Mouse (Mus musculus) MEL (cell line): ENCODE data around the gene Rbm45. TPM values are rescaled to one million over a fixed set of nuclear protein-coding genes. Genes with fewer than 3 reads are reported as not detected.

Experiments used
- DNase-seq: peaks from one replicate; pipeline ENCODE4 v3.0.0; 2011; ENCODE audit warnings: low read depth, low spot score
- H3K27ac ChIP-seq: 2 replicates; pipeline ENCODE4 v1.5.1; 2012; ENCODE audit warnings: low read depth, mild to moderate bottlenecking, control low read depth, low read length, moderate library complexity; ENCODE audit not compliant: control insufficient read depth
- H3K27me3 ChIP-seq, 2 experiments: fragments of 150-350 bp in 1 of 2; sonication (generic) in 1 of 2; 2 replicates each; pipeline ENCODE4 v1.6.1; 2012; ENCODE audit warnings: low read length in 2 of 2, mild to moderate bottlenecking in 2 of 2, improper control_type of control experiment in 1 of 2, moderate library complexity in 1 of 2; ENCODE audit not compliant: insufficient read depth in 2 of 2, control insufficient read depth in 1 of 2
- H3K36me3 ChIP-seq, 2 experiments: 2 replicates each; pipeline ENCODE4 v1.6.1; 2012 to 2014; ENCODE audit warnings: low read length in 2 of 2, improper control_type of control experiment in 1 of 2, inconsistent platforms in 1 of 2, mild to moderate bottlenecking in 1 of 2; ENCODE audit not compliant: insufficient read depth in 2 of 2, control insufficient read depth in 1 of 2
- H3K4me1 ChIP-seq, 2 experiments: fragments of 150-350 bp in 1 of 2; sonication (generic) in 1 of 2; 2 replicates each; pipeline ENCODE4 v1.6.1; 2012; ENCODE audit warnings: low read length in 2 of 2, improper control_type of control experiment in 1 of 2, mild to moderate bottlenecking in 1 of 2; ENCODE audit not compliant: insufficient read depth in 2 of 2, control insufficient read depth in 1 of 2
- H3K4me3 ChIP-seq, 2 experiments: fragments of 150-350 bp in 1 of 2; sonication (generic) in 1 of 2; 2 replicates each; pipeline ENCODE4 v1.5.1; 2012; ENCODE audit warnings: low read depth in 2 of 2, low read length in 2 of 2, mild to moderate bottlenecking in 2 of 2, moderate library complexity in 2 of 2, control low read depth in 1 of 2, improper control_type of control experiment in 1 of 2; ENCODE audit not compliant: control insufficient read depth in 1 of 2, insufficient read depth in 1 of 2
- H3K79me2 ChIP-seq: 2 replicates; pipeline ENCODE4 v1.6.1; 2012; ENCODE audit warnings: mild to moderate bottlenecking, low read length, moderate library complexity; ENCODE audit not compliant: control insufficient read depth, poor library complexity, insufficient read depth
- H3K9ac ChIP-seq: 2 replicates; pipeline ENCODE4 v1.6.1; 2012; ENCODE audit warnings: low read depth, mild to moderate bottlenecking, control low read depth, low read length, moderate library complexity; ENCODE audit not compliant: control insufficient read depth, poor library complexity, severe bottlenecking
- H3K9me3 ChIP-seq: fragments of 150-350 bp; sonication (generic); replicated peaks from 2 replicates; pipeline ENCODE4 v1.6.1; 2012; ENCODE audit warnings: mild to moderate bottlenecking, low read length, improper control_type of control experiment, moderate library complexity; ENCODE audit not compliant: insufficient read depth
- CHD2 ChIP-seq: IDR thresholded peaks from 2 replicates; pipeline ENCODE4 v1.6.1; 2011; ENCODE audit warnings: low read length, improper control_type of control experiment
- CTCF ChIP-seq, 3 experiments: IDR thresholded peaks in 2 of 3; conservative IDR thresholded peaks in 1 of 3; 2 replicates each; pipeline ENCODE4 v1.5.1; 2011 to 2012; ENCODE audit warnings: low read length in 3 of 3, low read depth in 2 of 3, mild to moderate bottlenecking in 2 of 3, improper control_type of control experiment in 1 of 3, inconsistent platforms in 1 of 3, mixed read lengths in 1 of 3, moderate library complexity in 1 of 3; ENCODE audit not compliant: control insufficient read depth in 1 of 3, insufficient read depth in 1 of 3, poor library complexity in 1 of 3, severe bottlenecking in 1 of 3
- GATA1 ChIP-seq: IDR thresholded peaks from 2 replicates; pipeline ENCODE4 v1.6.1; 2011; ENCODE audit warnings: low read depth, low read length, improper control_type of control experiment
- HCFC1 ChIP-seq: IDR thresholded peaks from 2 replicates; pipeline ENCODE4 v1.6.1; 2012; ENCODE audit warnings: low read depth, mild to moderate bottlenecking, inconsistent platforms, low read length, improper control_type of control experiment, moderate library complexity
- JUND ChIP-seq: IDR thresholded peaks from 2 replicates; pipeline ENCODE4 v1.6.1; 2011; ENCODE audit warnings: low read depth, mild to moderate bottlenecking, improper control_type of control experiment, low read length
- KAT2A ChIP-seq: conservative IDR thresholded peaks from 2 replicates; pipeline ENCODE4 v1.6.1; 2012; ENCODE audit warnings: low read depth, low read length, improper control_type of control experiment, inconsistent platforms
- MAFK ChIP-seq: IDR thresholded peaks from 2 replicates; pipeline ENCODE4 v1.6.1; 2011; ENCODE audit warnings: low read depth, mild to moderate bottlenecking, low read length, improper control_type of control experiment, borderline replicate concordance
- MAZ ChIP-seq: IDR thresholded peaks from 2 replicates; pipeline ENCODE4 v1.6.1; 2012; ENCODE audit warnings: low read depth, mild to moderate bottlenecking, inconsistent platforms, low read length, improper control_type of control experiment
- MEF2A ChIP-seq: IDR thresholded peaks from 2 replicates; pipeline ENCODE4 v1.6.1; 2014; ENCODE audit warnings: low read depth, mild to moderate bottlenecking, inconsistent platforms, low read length, improper control_type of control experiment; ENCODE audit not compliant: poor library complexity, insufficient replicate concordance, severe bottlenecking; ENCODE audit errors: extremely low read depth
- MXI1 ChIP-seq: IDR thresholded peaks from 2 replicates; pipeline ENCODE4 v1.6.1; 2011; ENCODE audit warnings: mild to moderate bottlenecking, low read depth, low read length, improper control_type of control experiment
- NRF1 ChIP-seq: IDR thresholded peaks from 2 replicates; pipeline ENCODE4 v1.6.1; 2014; ENCODE audit warnings: low read depth, mild to moderate bottlenecking, inconsistent platforms, low read length, improper control_type of control experiment, moderate library complexity; ENCODE audit not compliant: poor library complexity, insufficient read depth, severe bottlenecking
- POLR2A ChIP-seq, 2 experiments: IDR thresholded peaks; 2 replicates each; pipeline ENCODE4 v1.6.1; 2011 to 2012; ENCODE audit warnings: low read length in 2 of 2, mild to moderate bottlenecking in 2 of 2, control low read depth in 1 of 2, improper control_type of control experiment in 1 of 2, low read depth in 1 of 2, moderate library complexity in 1 of 2; ENCODE audit not compliant: control insufficient read depth in 1 of 2, insufficient read depth in 1 of 2, poor library complexity in 1 of 2
- POLR2AphosphoS2 ChIP-seq: IDR thresholded peaks from 2 replicates; pipeline ENCODE4 v1.6.1; 2011; ENCODE audit warnings: low read length, improper control_type of control experiment
- POLR2AphosphoS5 ChIP-seq: IDR thresholded peaks from 2 replicates; pipeline ENCODE4 v1.6.1; 2012; ENCODE audit warnings: low read depth, borderline replicate concordance, mild to moderate bottlenecking, inconsistent platforms, low read length, moderate library complexity, mixed read lengths
- RAD21 ChIP-seq: IDR thresholded peaks from 2 replicates; pipeline ENCODE4 v1.6.1; 2011; ENCODE audit warnings: mild to moderate bottlenecking, low read depth, low read length, improper control_type of control experiment
- SIN3A ChIP-seq: IDR thresholded peaks from 2 replicates; pipeline ENCODE4 v1.6.1; 2012; ENCODE audit warnings: low read length, improper control_type of control experiment, inconsistent platforms
- SMC3 ChIP-seq: IDR thresholded peaks from 2 replicates; pipeline ENCODE4 v1.6.1; 2011; ENCODE audit warnings: low read depth, low read length, improper control_type of control experiment
- TAL1 ChIP-seq: IDR thresholded peaks from 2 replicates; pipeline ENCODE4 v1.6.1; 2012; ENCODE audit warnings: mild to moderate bottlenecking, inconsistent platforms, low read length, moderate library complexity, mixed read lengths
- TBP ChIP-seq: IDR thresholded peaks from 2 replicates; pipeline ENCODE4 v1.8.0; 2011; ENCODE audit warnings: low read depth, low read length, improper control_type of control experiment
- TCF12 ChIP-seq: IDR thresholded peaks from 2 replicates; pipeline ENCODE4 v1.6.1; 2014; ENCODE audit warnings: low read depth, mild to moderate bottlenecking, inconsistent platforms, low read length, improper control_type of control experiment, moderate library complexity
- UBTF ChIP-seq: IDR thresholded peaks from 2 replicates; pipeline ENCODE4 v1.6.1; 2012; ENCODE audit warnings: low read depth, mild to moderate bottlenecking, inconsistent platforms, low read length, improper control_type of control experiment, moderate library complexity, borderline replicate concordance; ENCODE audit not compliant: insufficient read depth
- USF2 ChIP-seq, 2 experiments: IDR thresholded peaks; 2 replicates each; pipeline ENCODE4 v1.6.1; 2011 to 2012; ENCODE audit warnings: improper control_type of control experiment in 2 of 2, low read length in 2 of 2, borderline replicate concordance in 1 of 2, inconsistent platforms in 1 of 2, low read depth in 1 of 2, mild to moderate bottlenecking in 1 of 2; ENCODE audit not compliant: insufficient read depth in 1 of 2
- ZC3H11A ChIP-seq: IDR thresholded peaks from 2 replicates; pipeline ENCODE4 v1.6.1; 2012; ENCODE audit warnings: low read depth, mild to moderate bottlenecking, inconsistent platforms, low read length, improper control_type of control experiment
- ZKSCAN1 ChIP-seq: IDR thresholded peaks from 2 replicates; pipeline ENCODE4 v1.6.1; 2012; ENCODE audit warnings: low read depth, mild to moderate bottlenecking, inconsistent platforms, low read length, improper control_type of control experiment, moderate library complexity
- ZMIZ1 ChIP-seq: IDR thresholded peaks from 2 replicates; pipeline ENCODE4 v1.6.1; 2012; ENCODE audit warnings: low read depth, mild to moderate bottlenecking, inconsistent platforms, low read length, improper control_type of control experiment, moderate library complexity
- ZNF384 ChIP-seq: IDR thresholded peaks from 2 replicates; pipeline ENCODE4 v1.6.1; 2012; ENCODE audit warnings: low read depth, mild to moderate bottlenecking, inconsistent platforms, low read length, improper control_type of control experiment
- polyA plus RNA-seq, 2 experiments: library from polyadenylated mRNA; stranded (reverse) in 1 of 2; unstranded in 1 of 2; fragments of >175 nt in 1 of 2; fragments of >200 nt in 1 of 2; gene quantifications; 2 replicates each; pipeline versions ENCODE4 v1.2.1 to v1.2.4; 2012; ENCODE audit warnings: low replicate concordance in 2 of 2, low read depth in 1 of 2; ENCODE audit not compliant: insufficient read length in 2 of 2, insufficient read depth in 1 of 2, missing spikeins in 1 of 2
- total RNA-seq: library from RNA; depleted of rRNA; stranded (reverse); fragments of 300-350 nt; gene quantifications from 2 replicates; pipeline ENCODE4 v1.2.3, GENCODE M21; 2012

The Rbm45 gene
- total and polyA plus RNA-seq, 3 experiments, result 38.8 to 39.4 TPM; not detected in 1

GRCm38 (mm10) chr2:76409526-76409925 lies 39.7 kb downstream of the Rbm45 start:
- no peaks in the 10 kb centered on the region for H3K9me3 ChIP-seq
- H3K36me3 ChIP-seq, result no peaks in the 10 kb centered on the region
- H3K27me3 ChIP-seq, result peaks cover 0 to under 1% of the 10 kb centered on the region in 2 experiments; a peak in 2 of 4 replicates
- no peak overlapping the region for H3K4me3 ChIP-seq
- H3K79me2 ChIP-seq, result no peaks in the 10 kb centered on the region
- H3K9ac ChIP-seq, result no peak overlapping the region
- no peak overlapping the region for H3K27ac ChIP-seq
- H3K4me1 ChIP-seq, result no peaks in the 10 kb centered on the region
- no peak for TF ChIP-seq MXI1
- TF ChIP-seq RAD21, result no peak
- TF ChIP-seq ZKSCAN1, result no peak
- no peak for TF ChIP-seq JUND
- no peak for TF ChIP-seq ZMIZ1
- no peak for TF ChIP-seq HCFC1
- TF ChIP-seq ZC3H11A, result no peak
- TF ChIP-seq TBP, result no peak
- TF ChIP-seq POLR2AphosphoS5, result no peak
- no peak for TF ChIP-seq CTCF (IDR thresholded peaks at IDR 0.05 in 2 of 3, conservative IDR thresholded peaks at IDR 0.05 in 1 of 3; ENCODE audit: control insufficient read depth in 1 of 3, insufficient read depth in 1 of 3, low read depth in 2 of 3, low read length in 3 of 3, poor library complexity in 1 of 3, severe bottlenecking in 1 of 3)
- TF ChIP-seq MEF2A, result no peak
- TF ChIP-seq SMC3, result no peak
- no peak for TF ChIP-seq CHD2
- no peak for TF ChIP-seq TAL1
- no peak for TF ChIP-seq POLR2AphosphoS2
- no peak for TF ChIP-seq KAT2A
- TF ChIP-seq, all 39 proteins: peak for 0
- DNase-seq, result no peak

GRCm38 (mm10) chr2:76409986-76410385 lies 40.2 kb downstream of the Rbm45 start:
- no peaks in the 10 kb centered on the region for H3K9me3 ChIP-seq
- no peaks in the 10 kb centered on the region for H3K79me2 ChIP-seq
- no peak overlapping the region for H3K27ac ChIP-seq
- no peaks in the 10 kb centered on the region for H3K4me1 ChIP-seq
- no peak for DNase-seq
- no peaks in the 10 kb centered on the region for H3K36me3 ChIP-seq
- TF ChIP-seq MAFK (no peak), NRF1 (no peak), POLR2A (IDR thresholded peaks at IDR 0.05; ENCODE audit: control insufficient read depth in 1 of 2, insufficient read depth in 1 of 2, low read depth in 1 of 2, low read length in 2 of 2, poor library complexity in 1 of 2) (no peak), USF2 (IDR thresholded peaks at IDR 0.05; ENCODE audit: borderline replicate concordance in 1 of 2, insufficient read depth in 1 of 2, low read depth in 1 of 2, low read length in 2 of 2) (no peak), SMC3 (no peak), POLR2AphosphoS2 (no peak), SIN3A (no peak), ZMIZ1 (no peak), MAZ (no peak), RAD21 (no peak), MEF2A (no peak), POLR2AphosphoS5 (no peak), TBP (no peak), ZNF384 (no peak), ZKSCAN1 (no peak), UBTF (no peak), HCFC1 (no peak), CHD2 (no peak), GATA1 (no peak), TCF12 (no peak)
- no peak overlapping the region for H3K4me3 ChIP-seq
- H3K9ac ChIP-seq, result no peak overlapping the region
- H3K27me3 ChIP-seq, result peaks cover 0 to 1% of the 10 kb centered on the region in 2 experiments; a peak in 2 of 4 replicates
